Mouse (Mus musculus) mouse trophoblast stem cell (cell line): Measurements from ENCODE around the gene Fnip2.
"Not testable (repeated sequence)": the region's sequence is repeated elsewhere in the genome, so short reads cannot be mapped to it uniquely, and the experiment has no call there.

ENCODE experiments used
- in situ Hi-C, 2 experiments: fragments of 300-500 bp; cut with MseI, MboI; formaldehyde crosslinking; loops; 2 replicates in 1 of 2; 3 replicates in 1 of 2; pipeline ENCODE4 v1.15.1; 2025

Fnip2 gene

DNA sequence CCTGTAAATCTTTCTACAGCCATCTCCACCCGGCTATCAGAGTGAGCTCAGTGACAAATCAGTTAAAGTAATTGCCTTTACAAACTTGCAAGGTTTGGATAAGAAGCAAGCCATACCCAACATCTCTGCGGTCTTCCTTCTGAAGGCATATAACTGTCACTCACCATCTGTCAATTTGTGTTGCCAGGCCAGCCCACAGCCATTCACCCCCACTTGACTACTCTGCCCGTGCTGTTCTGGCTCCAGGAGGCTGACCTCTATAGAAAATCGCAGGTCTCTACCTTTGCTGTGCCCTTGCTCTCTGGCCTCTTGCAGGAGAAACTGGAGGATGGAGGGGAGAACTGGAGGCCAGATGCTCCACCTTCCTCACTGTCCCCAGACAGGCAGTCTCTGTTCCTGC is 88.7 kb downstream of the Fnip2 start:
- in situ Hi-C loops = no loop called here

DNA sequence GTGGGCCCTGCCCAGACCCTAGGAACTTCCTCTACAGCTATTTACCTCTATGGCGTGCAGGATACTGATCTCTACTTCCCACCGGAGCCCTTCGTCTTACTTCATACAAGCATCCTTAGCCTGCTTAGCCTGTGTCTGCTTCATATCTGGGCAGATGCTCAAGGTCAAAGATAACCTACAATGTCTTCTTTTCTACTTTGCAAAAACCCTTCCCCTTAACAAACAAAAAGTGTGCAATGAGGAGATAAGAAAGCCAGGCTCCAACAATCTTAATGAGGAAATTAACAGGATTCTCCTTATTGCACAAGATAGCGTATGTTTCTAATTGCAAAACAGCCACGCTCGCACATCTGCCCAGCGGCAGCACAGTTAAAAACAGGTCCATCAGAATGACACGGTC is 89.2 kb downstream of the Fnip2 start:
- in situ Hi-C loops = no loop called here

DNA sequence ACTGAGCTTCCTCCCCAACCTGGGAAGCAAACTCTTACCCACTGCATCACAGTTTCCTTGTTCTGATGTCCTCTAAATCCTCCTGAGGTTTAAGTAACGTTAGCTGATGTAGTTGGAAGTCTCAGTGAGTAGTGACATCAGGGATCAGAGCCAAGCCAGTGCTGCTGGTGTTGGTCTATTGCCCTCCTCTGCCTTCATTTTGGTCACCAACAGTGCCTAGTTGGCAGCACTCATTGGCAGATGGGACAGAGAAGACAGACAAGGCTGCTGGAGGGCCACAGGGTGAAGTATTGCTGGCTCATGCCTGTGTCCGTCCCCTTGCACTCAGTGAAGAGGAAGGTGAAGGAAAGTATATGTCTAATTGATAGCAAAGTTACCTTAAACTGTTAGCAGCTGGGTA is 91.6 kb downstream of the Fnip2 start:
- in situ Hi-C loops = no loop called here

DNA sequence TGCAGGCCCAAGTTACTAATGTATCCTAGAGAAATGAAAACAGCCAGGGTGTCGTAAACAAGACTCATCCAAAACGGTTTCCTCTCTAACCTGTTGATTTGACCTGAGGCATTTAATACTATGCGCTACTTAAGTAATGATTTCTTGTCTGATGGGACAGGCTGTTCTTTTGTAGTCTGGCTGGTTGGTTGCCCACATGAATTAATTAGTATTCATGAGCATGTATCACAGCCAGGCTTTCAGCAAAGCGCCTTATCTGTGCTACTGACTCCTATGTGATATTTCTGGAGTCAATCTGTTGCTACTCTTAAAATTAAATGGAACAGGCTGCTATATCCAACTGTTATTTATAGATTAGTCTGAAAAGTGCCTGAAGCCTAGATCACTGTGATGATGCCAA is 92.7 kb downstream of the Fnip2 start:
- in situ Hi-C loops = loop anchor here in 1 of 2 experiments (25.0 kb wide), 1 partner anchor 513 kb away; no protein-coding TSS in a partner anchor

DNA sequence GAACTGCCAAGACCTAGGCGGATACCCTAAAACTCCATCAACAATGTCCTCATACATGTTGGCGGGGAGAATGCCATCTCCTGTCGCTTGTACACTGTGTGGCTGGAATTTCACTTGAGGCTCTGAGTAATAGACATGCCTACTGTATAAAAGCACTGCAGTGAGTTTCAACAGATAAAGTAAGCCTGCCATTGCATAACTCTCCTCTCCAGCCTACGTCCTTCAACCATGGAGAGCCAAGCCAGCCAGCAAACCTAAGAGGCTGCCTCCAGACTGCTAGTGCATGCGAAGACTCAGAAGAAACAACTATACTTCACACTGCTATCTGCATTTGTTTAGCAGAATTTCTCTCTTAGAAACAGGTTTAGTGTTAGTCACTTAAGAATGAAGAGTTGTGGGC is 95.2 kb downstream of the Fnip2 start:
- in situ Hi-C loops = loop anchor here in 1 of 2 experiments (25.0 kb wide), 1 partner anchor 510 kb away; no protein-coding TSS in a partner anchor

DNA sequence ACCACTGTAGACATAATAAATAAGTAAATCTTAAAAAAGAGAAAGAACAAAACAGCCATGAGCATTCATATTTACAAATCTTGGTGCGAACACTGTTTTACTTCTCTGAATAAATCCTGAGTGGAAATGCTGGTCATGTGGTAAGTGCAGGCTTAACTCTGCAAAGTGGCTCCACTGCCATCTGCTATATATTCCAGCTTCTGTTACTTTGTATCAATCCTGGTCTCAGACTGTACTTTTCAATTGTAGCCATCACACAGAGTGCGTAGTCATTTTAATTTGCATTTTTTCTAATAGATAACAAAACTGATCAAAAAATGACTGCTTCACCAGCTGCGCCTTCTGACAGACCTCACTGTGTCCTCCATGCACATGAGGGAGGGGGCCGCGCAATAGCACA is 98.2 kb downstream of the Fnip2 start:
- in situ Hi-C loops = loop anchor here in 1 of 2 experiments (10.0 to 25.0 kb wide), 2 partner anchors 265 to 507 kb away; no protein-coding TSS in a partner anchor

DNA sequence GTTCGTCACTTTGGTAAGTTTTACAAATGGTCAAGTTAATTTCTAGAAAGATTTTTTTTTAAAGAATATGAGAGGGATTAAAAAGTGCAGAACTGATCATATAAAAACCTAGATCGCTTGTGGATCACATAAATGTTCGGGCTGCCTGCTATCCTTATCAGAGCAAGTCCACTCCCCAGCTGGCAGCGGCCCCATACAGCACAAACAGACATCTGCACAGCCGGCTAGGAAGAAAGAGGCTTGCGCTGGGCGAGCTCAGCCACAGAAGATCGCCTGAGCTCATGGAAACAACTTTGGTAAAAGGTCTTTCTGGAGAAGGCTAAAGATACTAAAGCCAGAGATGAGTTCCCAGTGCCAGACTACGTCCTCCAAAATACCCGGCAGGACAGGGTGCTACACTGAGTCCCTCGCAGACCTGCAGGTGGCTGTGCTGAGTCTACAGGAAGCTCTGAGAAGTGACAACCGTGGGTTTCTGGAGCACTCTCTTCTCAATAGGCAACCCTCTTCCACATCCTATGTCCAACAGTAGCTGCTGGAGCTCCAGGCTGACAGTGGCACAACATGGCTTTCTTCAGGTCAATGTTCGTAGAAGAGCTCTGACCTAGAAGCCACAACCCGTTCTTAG is 108.8 kb downstream of the Fnip2 start:
- in situ Hi-C loops = loop anchor here in 1 of 2 experiments (25.0 kb wide), 1 partner anchor 496 kb away; no protein-coding TSS in a partner anchor

DNA sequence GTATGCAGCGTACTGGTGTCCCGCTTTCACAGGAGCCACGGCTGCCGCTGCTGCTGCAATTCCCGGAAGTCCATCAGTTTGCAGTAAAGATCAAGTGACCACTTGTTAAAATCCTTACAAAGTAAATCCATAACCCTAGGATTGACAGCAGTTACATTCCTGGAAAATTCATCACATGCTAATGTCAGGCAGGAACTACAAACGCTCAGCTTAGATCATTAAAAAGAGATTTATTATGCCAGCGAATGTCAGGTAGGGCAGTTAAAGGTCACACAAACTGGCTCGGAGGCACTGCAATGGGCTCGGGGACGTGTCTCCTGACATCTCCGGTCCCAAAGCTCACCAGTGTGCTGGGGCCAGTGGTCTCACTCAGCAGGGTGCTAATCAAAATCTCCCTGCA is 111.8 kb downstream of the Fnip2 start:
- in situ Hi-C loops = loop anchor here in 1 of 2 experiments (25.0 kb wide), 1 partner anchor 493 kb away; no protein-coding TSS in a partner anchor

DNA sequence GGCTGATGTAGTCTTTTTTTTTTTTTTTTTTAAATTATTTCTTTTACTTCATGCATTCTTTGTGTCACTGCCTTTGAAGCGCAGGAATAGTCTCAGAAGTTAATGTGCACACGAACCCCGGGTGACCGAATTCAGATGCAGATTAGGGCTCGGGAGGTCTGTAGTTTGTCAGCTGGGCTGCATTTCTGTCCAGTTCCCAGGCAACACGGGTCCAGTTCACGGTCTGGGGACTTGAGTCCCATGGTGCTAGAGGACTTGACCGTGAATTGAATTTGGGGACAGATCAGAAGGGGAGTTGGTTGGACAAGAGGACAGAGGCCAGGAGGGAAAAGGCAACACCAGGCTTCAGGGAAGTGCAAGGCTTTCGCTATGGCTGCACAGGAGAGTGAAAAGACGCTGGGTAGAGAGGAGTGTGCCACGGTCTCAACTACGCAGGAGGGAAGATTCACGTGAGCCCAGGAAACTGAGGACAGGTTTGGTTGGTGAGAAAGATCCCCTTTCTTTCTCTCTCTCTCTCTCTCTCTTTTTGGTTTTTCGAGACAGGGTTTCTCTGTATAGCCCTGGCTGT is 114.8 kb downstream of the Fnip2 start:
- in situ Hi-C loops = loop anchor here in 1 of 2 experiments (25.0 kb wide), 1 partner anchor 490 kb away; no protein-coding TSS in a partner anchor

DNA sequence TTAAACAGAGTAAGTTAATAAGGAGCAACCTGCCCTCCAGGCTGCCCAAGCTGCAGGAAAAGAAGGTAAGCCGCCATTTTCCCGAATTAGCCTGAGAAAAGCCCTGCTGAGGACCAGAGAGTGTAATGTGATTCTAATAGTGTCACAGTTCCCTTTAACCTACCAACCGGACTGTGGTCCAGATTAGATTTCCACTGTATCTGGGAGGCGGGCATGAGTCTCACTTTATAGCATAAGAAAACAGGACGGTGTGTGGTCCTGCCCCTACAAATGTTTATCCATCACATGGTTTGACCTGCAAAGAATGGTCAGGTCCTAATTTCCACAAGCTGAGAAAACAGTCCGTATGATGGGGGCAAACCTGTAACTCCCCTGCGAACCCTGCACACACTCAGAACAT is 118.2 kb downstream of the Fnip2 start:
- in situ Hi-C loops = no loop called here

DNA sequence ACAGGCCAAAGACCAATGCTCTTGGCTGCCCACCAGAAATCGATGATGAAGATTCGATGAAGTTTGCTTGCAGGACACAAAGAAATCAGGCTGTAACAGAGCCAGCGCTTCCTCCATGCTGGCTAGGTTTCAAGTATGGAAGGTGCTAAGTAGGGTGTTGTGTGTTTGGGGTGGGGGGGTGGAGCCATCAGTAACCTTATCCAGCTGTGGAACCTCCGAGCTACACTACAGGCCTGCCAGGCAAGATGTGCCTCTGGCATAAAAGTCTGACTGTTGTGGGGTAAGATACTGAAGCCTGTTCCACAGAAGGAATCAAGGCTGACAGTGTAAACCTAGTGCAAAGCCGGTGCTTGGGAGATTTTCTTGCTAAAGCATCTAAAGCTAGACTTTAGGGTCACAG is 119.2 kb downstream of the Fnip2 start:
- in situ Hi-C loops = no loop called here

DNA sequence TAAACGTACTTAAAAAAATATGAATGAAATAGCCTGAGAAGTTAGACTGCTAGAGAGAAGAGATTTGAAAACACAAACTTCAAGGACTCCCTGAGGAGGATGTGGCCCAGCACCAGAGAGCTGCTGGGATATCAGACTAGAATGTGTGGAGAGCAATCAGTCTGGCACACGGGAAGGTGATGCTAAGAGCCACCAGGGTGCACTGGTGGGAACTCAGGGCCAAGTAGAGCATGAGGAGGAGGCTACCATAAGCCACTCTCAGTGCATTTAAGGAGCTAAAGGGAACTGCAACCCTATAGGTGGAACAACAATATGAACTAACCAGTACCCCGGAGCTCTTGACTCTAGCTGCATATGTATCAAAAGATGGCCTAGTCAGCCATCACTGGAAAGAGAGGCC is 120.9 kb downstream of the Fnip2 start:
- in situ Hi-C loops = not testable (repeated sequence)

DNA sequence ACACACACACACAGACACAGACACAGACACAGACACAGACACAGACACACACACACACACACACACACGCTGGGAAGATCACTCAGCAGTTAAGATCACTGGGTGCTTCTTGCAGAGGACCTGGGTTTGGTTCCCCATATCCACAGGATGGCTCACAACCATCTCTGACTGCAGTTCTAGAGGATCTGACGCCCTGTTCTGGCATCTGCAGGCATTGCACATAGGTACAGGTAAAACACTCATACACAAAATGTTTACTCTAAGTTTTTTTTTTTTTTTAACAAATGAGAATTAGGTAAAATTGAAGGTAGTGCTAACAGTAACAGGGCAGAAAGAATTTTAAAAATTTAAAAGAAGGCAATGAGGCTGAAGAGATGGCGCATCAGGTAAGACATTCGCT is 121.5 kb downstream of the Fnip2 start:
- in situ Hi-C loops = no loop called here

DNA sequence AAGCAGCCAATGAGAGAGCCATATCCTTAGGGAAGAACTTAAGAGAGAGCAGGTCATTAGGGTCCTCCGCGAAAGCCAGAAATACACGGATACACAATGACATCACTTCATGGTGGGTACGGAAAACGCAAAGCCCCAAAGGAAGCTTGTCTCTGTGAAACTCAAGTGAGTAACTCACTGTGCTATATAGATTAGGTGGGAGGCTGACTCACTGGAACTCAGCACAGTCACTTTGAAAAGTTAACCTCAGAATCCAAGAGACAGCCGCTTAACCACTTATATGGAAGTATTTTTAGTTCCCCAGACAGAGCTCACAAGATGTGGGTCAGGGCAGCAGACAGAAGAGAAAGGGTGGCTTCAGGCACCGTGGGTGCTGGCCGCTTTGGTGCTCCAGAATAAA is 122.6 kb downstream of the Fnip2 start:
- in situ Hi-C loops = no loop called here

DNA sequence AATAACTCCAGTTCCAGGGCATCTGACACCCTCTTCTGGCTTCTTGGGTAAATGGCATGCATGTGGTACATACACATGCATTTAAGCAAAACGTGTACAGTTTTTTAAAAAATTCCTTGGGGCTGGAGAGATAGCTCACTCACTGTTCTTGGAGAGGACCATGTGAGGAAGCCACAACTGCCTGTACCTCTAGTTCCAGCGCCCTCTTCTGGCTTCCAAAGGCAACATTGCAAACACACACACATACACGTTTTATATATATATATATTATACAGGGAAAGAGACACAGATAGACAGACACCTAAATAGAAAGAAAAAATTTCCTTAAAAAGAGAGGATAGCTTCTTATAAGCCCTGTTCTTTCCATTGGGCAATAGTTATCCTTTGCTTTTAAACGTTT is 123.7 kb downstream of the Fnip2 start:
- in situ Hi-C loops = no loop called here

DNA sequence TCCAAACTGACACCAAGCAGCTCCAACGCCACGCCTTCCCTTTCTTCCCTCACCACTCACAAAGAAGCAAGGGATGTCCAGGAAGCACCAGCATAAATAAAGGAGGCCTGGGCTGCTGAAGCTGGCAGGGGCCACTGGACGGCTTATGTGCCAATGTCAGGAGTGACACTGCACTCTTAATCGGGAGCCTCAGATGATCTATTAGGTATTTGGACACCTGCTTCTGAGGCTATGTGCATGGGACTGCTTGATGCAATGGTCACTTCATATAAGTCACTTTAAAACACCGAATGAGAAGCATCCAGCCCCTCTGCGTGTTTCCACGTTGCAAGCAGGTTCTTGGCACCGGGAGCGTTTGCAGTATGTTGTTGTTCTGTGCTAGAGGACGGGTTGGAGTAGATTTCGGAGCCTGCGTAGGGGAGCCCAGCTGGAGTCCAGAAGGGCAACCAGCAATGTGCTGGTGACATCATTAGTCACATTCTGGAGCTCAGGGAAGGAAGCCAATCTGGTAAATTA is 126.6 kb downstream of the Fnip2 start:
- in situ Hi-C loops = no loop called here

DNA sequence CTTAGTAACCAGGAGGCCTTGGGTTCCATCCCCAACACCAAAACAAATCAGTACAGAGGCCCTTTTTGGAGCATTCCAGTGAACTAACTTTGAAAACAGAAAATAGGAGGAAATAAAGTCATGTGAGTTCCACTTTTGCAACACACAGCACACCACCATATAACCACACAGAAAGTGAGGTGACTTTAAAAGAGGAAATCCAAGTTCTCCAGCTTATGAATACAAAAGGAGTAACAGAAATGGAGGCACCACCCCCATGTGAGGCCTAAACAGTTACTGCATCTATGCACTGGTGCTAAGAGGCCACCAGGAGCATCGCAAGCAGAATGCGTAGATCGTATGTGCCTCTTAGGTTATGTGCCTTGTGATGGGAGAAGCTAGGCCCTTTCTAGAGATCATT is 129.3 kb downstream of the Fnip2 start:
- in situ Hi-C loops = loop anchor here (10.0 kb wide), 1 partner anchor 213 kb away; no protein-coding TSS in a partner anchor

DNA sequence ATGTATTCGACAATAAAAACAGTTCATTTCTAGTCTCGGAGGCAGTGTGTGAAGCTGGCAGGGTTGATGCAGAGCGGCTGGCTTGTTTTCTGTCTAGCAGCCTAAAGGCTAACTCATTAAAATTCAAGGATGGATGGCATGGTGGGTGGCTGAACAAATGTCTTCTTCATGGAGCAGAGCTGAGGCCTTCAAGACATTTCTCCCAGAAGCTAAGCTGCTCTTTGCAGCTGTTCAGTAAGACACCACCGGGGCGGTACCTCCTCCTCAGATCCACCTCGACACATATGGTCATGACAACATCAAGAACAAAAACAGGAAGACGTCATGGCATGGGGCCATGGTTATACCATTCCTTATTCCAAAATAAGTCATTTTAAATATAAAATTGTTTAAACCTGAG is 131.4 kb downstream of the Fnip2 start:
- in situ Hi-C loops = loop anchor here (10.0 kb wide), 1 partner anchor 211 kb away; no protein-coding TSS in a partner anchor

DNA sequence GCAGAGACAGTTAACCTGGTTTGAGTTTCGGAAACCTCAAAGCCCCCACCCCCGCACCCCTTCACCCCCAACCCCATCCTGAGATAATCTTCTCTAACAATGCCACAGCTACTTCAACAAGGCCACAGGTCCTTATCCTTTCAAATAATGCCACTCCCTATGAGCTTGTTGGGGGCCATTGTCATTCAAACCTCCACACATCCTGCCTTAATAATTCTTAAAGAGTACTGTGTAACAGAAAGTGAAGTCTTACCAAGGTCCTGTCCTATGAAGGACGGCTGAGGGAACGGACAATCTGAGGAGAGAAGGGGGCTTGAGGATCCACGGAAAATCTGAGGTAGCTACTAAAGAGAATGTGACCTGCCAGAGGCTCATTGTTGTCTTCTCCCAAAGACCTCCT is 132.6 kb downstream of the Fnip2 start:
- in situ Hi-C loops = loop anchor here (10.0 kb wide), 1 partner anchor 210 kb away; no protein-coding TSS in a partner anchor

DNA sequence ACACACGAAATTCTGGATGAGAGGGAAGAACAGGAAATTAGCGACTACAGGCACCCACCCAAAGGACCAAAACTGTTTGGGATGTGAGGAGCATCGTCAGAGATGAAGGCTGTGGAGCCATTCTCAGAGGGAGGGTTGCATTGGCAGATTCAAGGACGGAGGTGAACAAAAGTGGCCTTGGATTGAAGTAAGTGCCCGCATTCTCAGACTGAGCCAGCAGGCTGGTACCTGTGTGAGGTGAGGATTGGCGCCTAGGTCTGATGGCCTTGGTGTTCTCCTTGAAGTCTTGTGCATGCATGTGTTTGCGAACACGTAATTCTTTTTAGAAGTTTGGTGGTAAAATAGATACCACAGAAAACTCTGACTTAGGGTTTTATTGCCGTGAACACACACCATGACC is 133.2 kb downstream of the Fnip2 start:
- in situ Hi-C loops = loop anchor here (10.0 kb wide), 1 partner anchor 210 kb away; no protein-coding TSS in a partner anchor

DNA sequence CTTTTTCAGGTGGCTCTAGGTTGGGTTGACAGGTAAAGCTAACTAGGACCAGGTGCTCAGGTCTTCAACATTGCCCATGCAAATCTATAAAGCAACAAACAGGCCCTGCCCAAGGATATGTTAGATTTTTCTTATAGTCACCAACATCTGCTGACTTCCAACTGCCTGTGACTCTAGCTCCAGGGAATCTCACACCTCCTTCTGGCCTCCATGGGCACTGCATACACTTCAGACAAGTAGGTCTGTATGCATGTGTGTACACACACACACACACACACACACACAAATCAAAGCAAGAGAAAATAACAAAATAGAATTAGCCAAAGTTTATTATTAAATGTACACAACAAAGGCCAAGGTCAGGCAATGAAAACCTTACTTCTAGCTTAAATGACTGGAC is 134.0 kb downstream of the Fnip2 start:
- in situ Hi-C loops = loop anchor here (10.0 kb wide), 1 partner anchor 209 kb away; no protein-coding TSS in a partner anchor

DNA sequence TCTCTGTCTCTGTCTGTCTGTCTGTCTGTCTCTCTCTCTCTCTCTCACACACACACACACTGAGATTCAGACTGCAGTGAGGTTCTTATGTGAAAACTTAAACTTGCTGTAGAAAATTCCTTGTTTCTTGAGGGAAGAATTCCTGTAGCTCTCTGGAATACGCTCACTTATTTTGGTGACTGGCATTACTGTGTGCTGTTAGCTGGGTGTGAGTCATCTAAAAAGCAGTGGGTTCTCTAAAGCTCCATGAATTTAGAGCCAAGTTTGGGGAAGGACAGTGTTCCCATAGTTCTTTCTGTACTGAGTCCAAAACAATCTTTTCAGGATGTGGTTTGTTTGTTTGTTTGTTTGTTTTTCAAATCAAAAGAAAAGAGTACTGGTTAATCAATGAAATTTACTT is 142.2 kb downstream of the Fnip2 start:
- in situ Hi-C loops = no loop called here

DNA sequence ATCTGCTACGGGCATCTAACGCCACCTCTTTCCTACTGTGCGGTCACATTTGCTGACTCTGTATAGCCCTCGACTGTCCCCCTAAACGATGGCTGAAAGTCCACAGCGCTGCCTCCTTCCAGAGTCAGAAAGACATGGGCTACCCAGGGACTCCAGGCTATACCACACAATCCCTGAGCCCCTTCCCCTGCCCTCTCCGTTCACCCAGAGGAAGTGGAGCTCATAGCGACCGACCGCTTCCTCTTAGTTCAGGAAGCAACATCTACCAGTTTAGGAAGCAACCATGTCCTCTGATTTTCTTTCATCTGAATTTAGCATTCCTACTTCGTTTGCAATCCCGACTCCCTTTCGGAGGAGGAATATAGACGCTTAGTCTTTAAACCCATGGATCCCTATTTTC is 148.7 kb downstream of the Fnip2 start:
- in situ Hi-C loops = no loop called here
